Comparison of ENCODE assay signal across 9 mouse cellular contexts in genomic region chr5:112335473-112335872, GRCm38 (mm10). TPM values are rescaled to one million over a fixed set of nuclear protein-coding genes. Genes with fewer than 3 reads are reported as not detected.
DNase-seq lines count a peak whose midpoint lies in the region; ATAC-seq and TF ChIP-seq lines count a peak whose summit lies in the region.
"Had no signal": no experiment of that assay in that cellular context is flagged by ENCODE, and none has a peak within 500 bp of the region (broad histone marks: within the 10 kb centered on the region; RNA-seq: fewer than 3 reads in every experiment).

No protein-coding gene starts in this region.

- DNase-seq in 3T3-L1 (ENCODE audit: low read depth, low spot score): peak; percentile 74
- peak; percentile 66 for DNase-seq in adrenal gland, postnatal 14 days
- peak; percentile 47 to 60 for DNase-seq in left cerebral cortex, adult 2 months (ENCODE audit: extremely low spot score in 1 of 2, low spot score in 2 of 2)
- DNase-seq in testis, postnatal 10 days (ENCODE audit: low spot score): peak; percentile 76

- peak; percentile 62 for TF ChIP-seq CTCF in left cerebral cortex, adult 2 months (IDR thresholded peaks at IDR 0.05)

- no peaks in the 10 kb centered on the region for H3K4me1 ChIP-seq in forebrain, embryonic 12.5 days
- no peaks in the 10 kb centered on the region for H3K4me1 ChIP-seq in forebrain, embryonic 16.5 days (replicated peaks; ENCODE audit: control insufficient read depth, insufficient read depth, low read length)
- no peaks in the 10 kb centered on the region for H3K4me1 ChIP-seq in midbrain, embryonic 13.5 days (replicated peaks)
- H3K4me1 ChIP-seq: hindbrain, embryonic 15.5 days had no signal

- WGBS in forebrain, embryonic 12.5 days: 17% methylated on average over 2 of the region's 2 CpGs
- WGBS in forebrain, embryonic 16.5 days: 26% methylated on average over 2 of the region's 2 CpGs
- 28% methylated on average over 2 of the region's 2 CpGs for WGBS in midbrain, embryonic 13.5 days

- intact Hi-C loops in left cerebral cortex, adult 2 months (cut with DNase I): loop anchor here (2.0 kb wide), 1 partner anchor 95 kb away; no protein-coding TSS in a partner anchor

- no peak overlapping the region for H3K4me2 ChIP-seq in forebrain, embryonic 12.5 days
- H3K4me2 ChIP-seq in forebrain, embryonic 16.5 days (ENCODE audit: low read length): no peak overlapping the region
- no peak overlapping the region for H3K4me2 ChIP-seq in midbrain, embryonic 13.5 days (replicated peaks)
- H3K4me2 ChIP-seq: hindbrain, embryonic 15.5 days had no signal

- no peaks in the 10 kb centered on the region for H3K9me3 ChIP-seq in forebrain, embryonic 12.5 days
- H3K9me3 ChIP-seq in forebrain, embryonic 16.5 days (ENCODE audit: control insufficient read depth, low read length): no peaks in the 10 kb centered on the region
- H3K9me3 ChIP-seq in midbrain, embryonic 13.5 days: no peaks in the 10 kb centered on the region
- H3K9me3 ChIP-seq: hindbrain, embryonic 15.5 days had no signal

- H3K27me3 ChIP-seq in forebrain, embryonic 12.5 days: no peaks in the 10 kb centered on the region
- H3K27me3 ChIP-seq in forebrain, embryonic 16.5 days (replicated peaks; ENCODE audit: control insufficient read depth, insufficient read depth, low read length): no peaks in the 10 kb centered on the region
- no peaks in the 10 kb centered on the region for H3K27me3 ChIP-seq in midbrain, embryonic 13.5 days
- H3K27me3 ChIP-seq: hindbrain, embryonic 15.5 days had no signal

- H3K36me3 ChIP-seq in forebrain, embryonic 12.5 days (replicated peaks): peaks cover 90% of the 10 kb centered on the region
- peaks cover 61% of the 10 kb centered on the region for H3K36me3 ChIP-seq in forebrain, embryonic 16.5 days (ENCODE audit: control insufficient read depth, insufficient read depth)
- H3K36me3 ChIP-seq in midbrain, embryonic 13.5 days: peaks cover 95% of the 10 kb centered on the region

- H3K4me3 ChIP-seq in forebrain, embryonic 12.5 days (replicated peaks): no peak overlapping the region
- no peak overlapping the region for H3K4me3 ChIP-seq in forebrain, embryonic 16.5 days (replicated peaks; ENCODE audit: low read length)
- H3K4me3 ChIP-seq in left cerebral cortex, adult 2 months: no peak overlapping the region
- H3K4me3 ChIP-seq in midbrain, embryonic 13.5 days (replicated peaks): no peak overlapping the region
- H3K4me3 ChIP-seq: hindbrain, embryonic 15.5 days had no signal

- 0 out of 2 replicates have a peak, but pooled peaks have one; percentile 36 for ATAC-seq in forebrain, embryonic 12.5 days (ENCODE audit: low FRiP score)
- ATAC-seq in forebrain, embryonic 16.5 days: no peak
- ATAC-seq in erythroid progenitor cell, adult 5-6 weeks (replicated peaks; ENCODE audit: low FRiP score, poor library complexity, severe bottlenecking): 0 out of 2 replicates have a peak, but pooled peaks have one; percentile 32
- ATAC-seq in midbrain, embryonic 13.5 days: peak; percentile 34

- H3K27ac ChIP-seq in forebrain, embryonic 12.5 days: no peak overlapping the region
- no peak overlapping the region for H3K27ac ChIP-seq in forebrain, embryonic 16.5 days (ENCODE audit: low read length)
- no peak overlapping the region for H3K27ac ChIP-seq in left cerebral cortex, adult 2 months
- H3K27ac ChIP-seq in midbrain, embryonic 13.5 days: no peak overlapping the region
- H3K27ac ChIP-seq: hindbrain, embryonic 15.5 days had no signal

- H3K9ac ChIP-seq in forebrain, embryonic 12.5 days: no peak overlapping the region
- H3K9ac ChIP-seq in forebrain, embryonic 16.5 days (replicated peaks; ENCODE audit: low read depth, low read length): no peak overlapping the region
- H3K9ac ChIP-seq in midbrain, embryonic 13.5 days (replicated peaks): no peak overlapping the region
- H3K9ac ChIP-seq: hindbrain, embryonic 15.5 days had no signal

RNA-seq across cellular contexts. Expression of gene Srrd, which starts 7.4 kb away (rescaled TPM):
- polyA plus RNA-seq in forebrain, embryonic 12.5 days (2016; fragmentation: Nextera tagmentation; extraction: Ambion mirVana): 47.3 and 50.0 TPM in 2 replicates
- polyA plus RNA-seq in forebrain, embryonic 16.5 days (2015; fragmentation: Nextera tagmentation; extraction: Ambion mirVana): 52.6 and 62.5 TPM in 2 replicates
- total RNA-seq in adrenal gland, postnatal 14 days (2021): 23.7 and 41.2 TPM in 2 replicates
- total RNA-seq in erythroid progenitor cell, adult 5-6 weeks (2015; ENCODE audit: low replicate concordance): 15.1 and 20.1 TPM in 2 replicates
- 0.38 and 6.2 TPM in 2 replicates for total RNA-seq in erythroid progenitor cell, adult 5-6 weeks (2017; ENCODE audit: low replicate concordance)
- total RNA-seq in left cerebral cortex, adult 2 months (2021): 10 to 100 TPM; 23.1 to 29.9 TPM
- 50.6 and 53.8 TPM in 2 replicates for polyA plus RNA-seq in midbrain, embryonic 13.5 days (2015; fragmentation: Nextera tagmentation; extraction: Ambion mirVana)

RNA-seq across cellular contexts. Expression of gene Hps4, which starts 7.4 kb away (rescaled TPM):
- 36.1 and 37.3 TPM in 2 replicates for polyA plus RNA-seq in forebrain, embryonic 12.5 days (2016; fragmentation: Nextera tagmentation; extraction: Ambion mirVana)
- polyA plus RNA-seq in forebrain, embryonic 16.5 days (2015; fragmentation: Nextera tagmentation; extraction: Ambion mirVana): 30.1 and 37.6 TPM in 2 replicates
- 27.7 and 40.5 TPM in 2 replicates for total RNA-seq in adrenal gland, postnatal 14 days (2021)
- 8.0 and 14.1 TPM in 2 replicates for total RNA-seq in erythroid progenitor cell, adult 5-6 weeks (2015; ENCODE audit: low replicate concordance)
- 0.64 and 1.9 TPM in 2 replicates for total RNA-seq in erythroid progenitor cell, adult 5-6 weeks (2017; ENCODE audit: low replicate concordance)
- total RNA-seq in left cerebral cortex, adult 2 months (2021): 10 to 100 TPM; 26.9 to 38.3 TPM
- 42.6 and 43.5 TPM in 2 replicates for polyA plus RNA-seq in midbrain, embryonic 13.5 days (2015; fragmentation: Nextera tagmentation; extraction: Ambion mirVana)

RNA-seq across cellular contexts. Expression of gene Tfip11, which starts 9.3 kb away (rescaled TPM):
- 38.1 and 39.5 TPM in 2 replicates for polyA plus RNA-seq in forebrain, embryonic 12.5 days (2016; fragmentation: Nextera tagmentation; extraction: Ambion mirVana)
- polyA plus RNA-seq in forebrain, embryonic 16.5 days (2015; fragmentation: Nextera tagmentation; extraction: Ambion mirVana): 34.7 and 36.7 TPM in 2 replicates
- 33.0 and 35.2 TPM in 2 replicates for total RNA-seq in adrenal gland, postnatal 14 days (2021)
- total RNA-seq in erythroid progenitor cell, adult 5-6 weeks (2015; ENCODE audit: low replicate concordance): 6.3 and 8.6 TPM in 2 replicates
- total RNA-seq in erythroid progenitor cell, adult 5-6 weeks (2017; ENCODE audit: low replicate concordance): 10.5 and 25.9 TPM in 2 replicates
- 10 to 100 TPM; 43.0 to 45.0 TPM for total RNA-seq in left cerebral cortex, adult 2 months (2021)
- polyA plus RNA-seq in midbrain, embryonic 13.5 days (2015; fragmentation: Nextera tagmentation; extraction: Ambion mirVana): 35.9 and 36.3 TPM in 2 replicates

RNA-seq across cellular contexts. Expression of gene Gm6583, which starts 20.4 kb away (rescaled TPM):
- polyA plus RNA-seq in forebrain, embryonic 12.5 days (2016; fragmentation: Nextera tagmentation; extraction: Ambion mirVana): 0.22 and 0.31 TPM in 2 replicates
- polyA plus RNA-seq in forebrain, embryonic 16.5 days (2015; fragmentation: Nextera tagmentation; extraction: Ambion mirVana): 0.09 and 0.17 TPM in 2 replicates
- total RNA-seq in adrenal gland, postnatal 14 days (2021): not detected in 2 replicates
- not detected in 2 replicates for total RNA-seq in erythroid progenitor cell, adult 5-6 weeks (2015; ENCODE audit: low replicate concordance)
- not detected in 2 replicates for total RNA-seq in erythroid progenitor cell, adult 5-6 weeks (2017; ENCODE audit: low replicate concordance)
- not detected for total RNA-seq in left cerebral cortex, adult 2 months (2021)
- polyA plus RNA-seq in midbrain, embryonic 13.5 days (2015; fragmentation: Nextera tagmentation; extraction: Ambion mirVana): 0.14 and 0.17 TPM in 2 replicates

RNA-seq across cellular contexts. Expression of gene Tpst2, which starts 59.0 kb away (rescaled TPM):
- polyA plus RNA-seq in forebrain, embryonic 12.5 days (2016; fragmentation: Nextera tagmentation; extraction: Ambion mirVana): 27.1 and 28.6 TPM in 2 replicates
- 27.9 and 30.2 TPM in 2 replicates for polyA plus RNA-seq in forebrain, embryonic 16.5 days (2015; fragmentation: Nextera tagmentation; extraction: Ambion mirVana)
- total RNA-seq in adrenal gland, postnatal 14 days (2021): 161 and 186 TPM in 2 replicates
- total RNA-seq in erythroid progenitor cell, adult 5-6 weeks (2015; ENCODE audit: low replicate concordance): 3.4 and 6.5 TPM in 2 replicates
- 5.8 and 19.2 TPM in 2 replicates for total RNA-seq in erythroid progenitor cell, adult 5-6 weeks (2017; ENCODE audit: low replicate concordance)
- total RNA-seq in left cerebral cortex, adult 2 months (2021): 10 to 100 TPM; 37.5 to 41.9 TPM
- polyA plus RNA-seq in midbrain, embryonic 13.5 days (2015; fragmentation: Nextera tagmentation; extraction: Ambion mirVana): 24.4 and 25.4 TPM in 2 replicates
